Mouse (Mus musculus) lung, adult 2 months (tissue): ENCODE results near the gene Add3.

Experiments
- CTCF ChIP-seq: fragments of 200-500 bp; IDR thresholded peaks from 2 replicates; pipeline ENCODE4 v1.5.1; 2011; ENCODE audit warnings: mild to moderate bottlenecking, low read length, control low read depth; ENCODE audit not compliant: insufficient read depth
- POLR2A ChIP-seq: fragments of 200-500 bp; IDR thresholded peaks from 2 replicates; pipeline ENCODE4 v1.6.1; 2011; ENCODE audit warnings: low read depth, mild to moderate bottlenecking, control low read depth, low read length, borderline replicate concordance; ENCODE audit errors: extremely low read depth

GRCm38 (mm10) chr19:53198706-53199572, 58.7 kb downstream of the Add3 start:
- TF ChIP-seq CTCF, result no peak
- peak; percentile 10; the same call in 1 of the 2 replicates for TF ChIP-seq POLR2A
